Mouse (Mus musculus): ENCODE data around the gene Gpn1.

DNA sequence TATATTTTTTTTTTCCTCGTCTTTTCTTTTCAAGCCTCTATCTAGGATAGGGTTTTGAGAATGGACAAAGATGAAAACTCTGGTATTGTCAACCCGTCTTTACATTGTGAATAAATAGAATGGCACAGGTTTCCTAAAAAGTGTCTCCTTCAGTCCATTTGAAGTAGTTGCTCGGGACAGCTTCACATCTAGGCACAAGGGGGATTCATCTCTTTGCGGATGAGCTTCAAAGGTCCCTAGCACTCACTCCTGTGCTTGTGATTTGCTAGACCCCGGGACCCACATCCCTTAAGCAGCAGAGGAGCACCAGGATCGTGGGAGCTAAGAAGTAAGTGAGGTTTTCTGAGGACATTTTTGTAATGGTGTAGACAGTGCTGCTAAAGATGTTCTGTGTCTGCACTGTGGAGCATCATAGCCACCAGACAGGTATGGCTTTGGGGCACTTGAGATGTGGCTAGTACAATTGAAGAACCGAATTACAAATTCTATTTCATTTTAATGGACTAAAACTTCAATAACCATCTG, 41.6 kb upstream of the Gpn1 start:
- no peak for TF ChIP-seq CTCF (conservative IDR thresholded peaks at IDR 0.05 in 1 of 2, IDR thresholded peaks at IDR 0.05 in 1 of 2; ENCODE audit: low read depth in 2 of 2, low read length in 2 of 2)
- TF ChIP-seq USF1 (IDR thresholded peaks at IDR 0.05; ENCODE audit: low read depth, low read length): no peak

Measured in CH12.LX (cell line).